Mouse (Mus musculus): Measurements from ENCODE around the gene Chid1. TPM values are rescaled to one million over a fixed set of nuclear protein-coding genes. Genes with fewer than 3 reads are reported as not detected.

Gene Chid1
- total RNA-seq, 1 experiment from 2014 or later, result 25.4 TPM

DNA sequence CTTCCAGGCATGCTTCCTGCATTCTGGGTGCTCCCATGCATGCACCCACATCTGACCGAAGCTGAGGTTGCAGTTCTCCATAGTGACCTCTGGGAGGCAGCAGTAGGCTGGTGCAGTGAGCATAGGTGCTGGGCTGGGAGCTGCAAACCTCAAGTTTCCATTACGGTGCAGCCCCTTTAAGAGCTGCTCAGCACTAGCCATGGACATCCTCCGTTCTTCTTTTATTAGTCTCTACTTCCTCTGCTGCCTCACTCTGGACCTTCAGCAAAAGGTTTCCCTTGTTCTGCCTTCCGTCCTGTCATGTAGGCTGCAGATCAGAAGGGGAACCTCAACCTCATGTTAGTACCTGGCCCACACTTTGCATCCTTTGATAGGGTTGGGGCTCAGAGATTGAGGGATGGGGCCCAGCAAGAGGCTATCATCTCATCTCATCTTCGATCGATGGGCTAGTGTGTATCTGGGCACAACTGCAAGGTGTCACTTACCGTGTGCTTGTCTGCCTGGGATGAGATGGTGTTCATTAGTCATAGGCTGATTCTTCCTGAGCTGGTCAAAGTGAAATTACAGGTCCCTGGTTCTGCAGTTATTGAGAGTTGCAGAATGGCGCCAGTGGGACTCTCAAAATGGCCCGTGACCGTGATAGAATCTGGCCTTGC, 58.7 kb downstream of the Chid1 start:
- ATAC-seq (replicated peaks; ENCODE audit: low read depth, poor library complexity, severe bottlenecking), result peak; percentile 67

DNA sequence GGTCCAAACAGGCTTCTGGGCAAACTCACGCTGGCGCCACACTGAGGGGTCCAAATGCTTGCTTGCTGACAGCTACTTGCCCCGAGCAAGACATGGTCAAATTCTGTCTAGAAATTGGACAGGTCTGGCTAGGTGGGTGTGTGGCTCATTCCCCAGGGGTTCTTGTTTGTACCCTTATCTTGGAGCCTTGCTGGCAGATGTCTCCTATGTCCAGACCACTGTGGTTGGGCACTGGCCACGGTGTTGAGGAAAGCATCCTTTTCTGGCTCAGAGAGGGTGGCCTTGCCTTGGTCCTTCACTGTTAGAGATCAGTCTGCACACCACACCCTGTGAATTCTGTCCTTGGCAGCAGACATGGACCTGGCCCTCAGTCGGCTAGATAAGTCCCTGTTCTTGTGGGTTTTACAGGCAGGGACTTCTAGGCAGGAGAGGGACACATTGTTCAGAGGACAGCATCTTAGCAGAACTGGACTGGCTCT, 61.3 kb downstream of the Chid1 start:
- ATAC-seq (replicated peaks; ENCODE audit: low read depth, poor library complexity, severe bottlenecking), result no peak

DNA sequence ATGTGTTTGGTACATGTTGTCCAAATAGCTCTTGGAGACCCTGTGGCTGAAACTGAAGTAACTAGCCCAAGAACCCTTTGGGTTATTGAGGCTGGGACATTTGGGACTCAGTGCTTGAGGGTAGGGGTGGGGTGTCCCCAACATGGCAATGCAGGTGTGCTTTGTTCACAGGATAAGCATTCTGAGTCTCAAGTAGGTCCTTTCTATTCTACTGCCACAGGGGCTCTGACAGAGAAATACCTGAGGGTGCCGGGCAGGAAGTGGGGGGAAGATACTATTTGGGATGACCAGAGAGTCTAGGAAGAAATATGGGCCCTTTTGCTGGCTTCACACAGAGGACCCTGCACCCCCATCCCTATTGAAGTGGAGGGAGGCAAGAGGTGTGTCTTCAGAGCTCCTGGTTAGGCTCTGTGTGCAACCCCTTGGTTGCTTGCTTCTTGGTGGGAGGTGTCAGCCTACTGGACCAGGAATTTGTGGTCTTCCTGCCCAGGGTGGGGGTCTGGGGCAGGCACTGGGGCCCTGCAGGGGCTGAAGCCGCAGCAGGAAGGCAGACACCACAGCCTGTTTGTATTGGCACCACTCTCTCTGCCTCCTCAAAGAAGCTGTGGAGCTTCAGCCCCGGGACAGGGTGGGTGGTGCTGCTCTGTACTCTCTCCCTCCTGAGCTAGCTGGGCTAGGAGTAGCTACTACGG, 61.9 kb downstream of the Chid1 start:
- ATAC-seq (replicated peaks; ENCODE audit: low read depth, poor library complexity, severe bottlenecking), result peak; percentile 13

DNA sequence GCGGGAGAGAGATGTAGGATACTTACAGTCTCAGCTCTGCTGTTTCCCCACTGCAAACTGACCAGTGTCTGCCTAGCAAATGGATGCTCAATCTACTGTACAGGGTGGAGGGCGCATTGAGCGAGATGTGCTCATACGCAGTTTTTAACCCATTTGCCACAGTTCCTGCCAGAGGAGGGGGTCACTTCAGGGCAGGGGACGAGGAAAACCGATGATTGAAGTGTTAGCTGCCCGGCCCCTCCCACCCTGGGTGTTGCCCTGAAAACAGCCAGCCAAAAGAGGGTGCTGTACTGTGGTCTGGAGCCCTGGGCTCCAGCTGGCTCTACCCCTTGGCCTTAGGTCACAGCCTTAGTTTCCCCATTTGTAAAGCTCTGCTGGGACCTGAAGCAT, 62.7 kb downstream of the Chid1 start:
- ATAC-seq (replicated peaks; ENCODE audit: low read depth, poor library complexity, severe bottlenecking), result 0 out of 2 replicates have a peak, but pooled peaks have one; percentile 4

DNA sequence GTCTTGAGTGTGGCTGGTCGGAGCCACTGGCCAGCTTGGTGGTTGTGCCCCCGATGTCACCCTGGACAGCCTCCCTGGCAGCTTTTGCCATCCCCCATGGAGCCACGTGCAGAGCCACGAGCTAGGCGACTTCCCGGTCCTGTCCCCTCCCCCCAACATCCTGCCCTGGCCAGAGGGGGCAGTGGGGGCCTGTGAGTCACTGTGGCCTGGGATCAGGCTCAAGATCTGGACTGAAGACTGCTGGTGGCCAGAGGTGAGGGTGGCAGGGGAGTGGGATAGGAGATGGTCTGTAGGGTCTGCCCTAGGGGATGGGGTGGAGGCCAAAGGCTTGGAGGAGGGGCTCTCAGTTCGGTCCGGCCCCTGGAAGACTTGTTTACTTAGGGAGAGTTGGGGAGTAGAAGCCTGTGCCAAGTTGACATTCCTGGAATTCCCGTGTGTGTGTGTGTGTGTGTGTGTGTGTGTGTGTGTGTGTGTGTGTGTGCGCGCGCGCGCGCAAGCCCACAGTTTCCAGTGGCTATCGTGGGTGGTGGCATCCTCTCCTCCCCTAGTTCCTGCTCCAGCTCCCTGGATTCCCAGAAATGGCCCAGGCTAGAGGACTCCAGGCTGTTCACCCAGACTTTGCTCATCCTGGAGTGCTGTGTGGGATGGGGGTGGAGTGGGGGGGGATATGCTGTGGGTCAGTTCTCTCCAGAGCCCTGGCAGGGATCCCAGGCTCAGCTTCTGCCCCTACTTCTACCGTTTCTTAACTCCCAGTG, 63.3 kb downstream of the Chid1 start:
- ATAC-seq (replicated peaks; ENCODE audit: low read depth, poor library complexity, severe bottlenecking), result peak; percentile 27

DNA sequence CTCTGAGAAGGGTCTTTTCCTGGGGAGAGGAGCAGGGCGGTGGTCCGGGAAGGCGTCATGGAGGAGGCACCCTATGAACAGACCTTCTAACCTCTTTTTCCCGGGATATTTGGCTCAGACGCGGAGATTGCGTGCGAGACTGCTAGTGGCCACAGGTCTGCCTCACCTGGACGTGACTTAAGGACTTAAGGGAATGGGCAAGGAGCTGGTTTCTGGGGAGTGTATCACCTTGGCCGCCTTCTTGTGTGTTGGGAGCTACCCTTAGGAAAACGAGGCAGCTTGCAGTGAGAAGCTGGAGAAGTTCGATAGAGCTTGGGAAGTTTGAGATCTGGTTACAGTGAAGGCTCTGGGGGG, 63.9 kb downstream of the Chid1 start:
- ATAC-seq (replicated peaks; ENCODE audit: low read depth, poor library complexity, severe bottlenecking), result no peak

DNA sequence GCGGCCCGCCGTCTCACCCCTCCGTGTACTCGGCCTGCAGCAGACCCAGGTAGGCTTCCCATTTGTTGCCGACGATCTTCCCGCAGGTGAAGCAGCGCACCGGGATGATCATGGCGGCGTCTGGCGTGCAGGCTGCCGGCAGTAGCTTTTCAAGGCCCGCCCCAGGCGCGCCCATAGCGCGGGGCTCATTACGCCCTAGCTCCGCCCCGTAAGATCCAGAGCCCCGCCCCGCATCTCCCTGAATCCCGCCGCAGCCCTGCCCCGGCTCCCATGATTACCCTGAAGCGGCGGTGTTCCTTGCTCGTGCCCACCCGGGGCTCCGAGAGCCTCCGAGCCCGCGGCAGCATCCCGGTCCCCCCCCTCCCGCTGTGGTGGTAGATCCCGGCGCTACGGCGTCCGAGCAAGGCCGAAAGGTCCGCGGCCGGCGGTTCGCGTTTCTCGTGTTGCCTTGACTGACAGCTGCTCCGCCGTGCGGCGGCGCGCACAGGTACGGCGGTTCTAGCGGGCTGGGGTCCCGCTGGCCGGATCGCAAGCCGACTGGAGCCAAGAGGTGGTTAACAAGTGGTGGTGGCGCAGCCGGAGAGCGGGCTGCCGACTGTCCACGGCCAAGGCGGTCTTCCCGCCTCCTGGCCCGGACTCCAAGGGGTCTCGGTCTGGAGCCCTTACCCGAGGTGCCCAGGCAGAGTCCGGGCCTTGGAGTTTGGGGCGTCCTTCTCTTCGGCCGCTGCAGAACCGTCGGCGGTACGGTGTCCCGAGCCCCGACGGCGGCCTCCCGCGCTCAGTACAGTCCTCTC, 64.4 kb downstream of the Chid1 start, which contains the start of the genes Polr2l and Tspan4:
Gene Polr2l, minus strand, starts transcription at position 122 of the 794 bp plus-strand sequence.
Gene Tspan4, plus strand, starts transcription at position 230 of the 794 bp plus-strand sequence.
- peak; percentile 47 for ATAC-seq (replicated peaks; ENCODE audit: low read depth, poor library complexity, severe bottlenecking)

DNA sequence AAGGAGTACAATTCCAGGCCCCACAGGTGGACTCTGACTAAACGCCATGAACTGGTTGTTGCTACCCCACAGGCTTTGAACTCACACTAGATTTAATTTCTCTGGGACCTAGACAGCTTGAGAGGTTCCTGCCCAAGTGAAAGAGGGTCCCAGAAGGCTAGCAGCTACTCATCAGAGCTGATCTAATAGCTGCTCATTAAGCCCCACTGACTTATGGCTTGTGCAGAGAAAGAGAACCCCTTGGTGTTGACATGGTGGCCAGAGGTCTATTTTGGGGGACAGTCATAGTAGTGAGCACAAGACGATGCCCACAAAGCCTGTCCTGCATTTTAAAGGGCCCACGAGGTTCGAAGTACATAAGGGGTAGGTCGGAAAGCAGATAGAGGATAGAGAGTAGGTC, 65.5 kb downstream of the Chid1 start:
- no peak for ATAC-seq (replicated peaks; ENCODE audit: low read depth, poor library complexity, severe bottlenecking)

DNA sequence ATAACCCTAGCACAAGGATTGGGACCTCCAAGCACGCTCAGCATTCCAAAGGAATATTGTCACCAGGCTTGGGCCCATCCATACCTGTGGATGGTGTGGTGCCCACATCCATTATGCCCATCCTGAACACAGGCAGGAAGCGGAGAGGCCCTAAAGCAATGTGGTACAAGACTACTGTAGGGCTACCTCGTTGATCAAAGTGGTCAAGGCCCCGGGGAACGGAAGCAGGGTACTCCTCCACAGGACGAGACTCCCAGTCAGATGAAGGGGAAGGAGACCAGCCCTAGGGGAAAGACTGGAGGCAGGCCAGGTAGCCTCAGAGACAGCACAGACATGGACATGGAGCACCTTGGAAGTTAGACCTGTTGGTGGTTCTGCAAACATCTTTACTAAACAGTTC, 66.9 kb downstream of the Chid1 start:
- ATAC-seq (replicated peaks; ENCODE audit: low read depth, poor library complexity, severe bottlenecking), result no peak

DNA sequence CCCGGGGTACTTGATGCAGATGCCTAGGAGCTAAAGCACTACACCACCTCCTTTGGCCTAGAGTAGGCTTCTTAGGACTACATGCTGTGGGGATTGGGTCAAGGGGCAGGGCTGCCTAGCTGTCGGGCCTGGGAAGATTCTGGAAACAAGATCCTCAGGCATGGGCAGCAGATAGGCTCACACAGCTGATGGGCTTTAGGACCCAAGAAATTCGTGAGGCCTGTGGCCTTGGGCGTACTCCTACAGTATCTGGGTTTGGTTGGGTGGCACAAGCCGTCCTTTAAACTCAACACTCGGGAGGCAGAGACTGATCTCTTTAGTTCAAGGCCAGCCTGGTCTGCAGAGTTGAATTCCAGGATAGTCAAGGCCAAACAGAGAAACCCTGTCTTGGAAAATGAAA, 67.4 kb downstream of the Chid1 start:
- ATAC-seq (replicated peaks; ENCODE audit: low read depth, poor library complexity, severe bottlenecking), result no peak

DNA sequence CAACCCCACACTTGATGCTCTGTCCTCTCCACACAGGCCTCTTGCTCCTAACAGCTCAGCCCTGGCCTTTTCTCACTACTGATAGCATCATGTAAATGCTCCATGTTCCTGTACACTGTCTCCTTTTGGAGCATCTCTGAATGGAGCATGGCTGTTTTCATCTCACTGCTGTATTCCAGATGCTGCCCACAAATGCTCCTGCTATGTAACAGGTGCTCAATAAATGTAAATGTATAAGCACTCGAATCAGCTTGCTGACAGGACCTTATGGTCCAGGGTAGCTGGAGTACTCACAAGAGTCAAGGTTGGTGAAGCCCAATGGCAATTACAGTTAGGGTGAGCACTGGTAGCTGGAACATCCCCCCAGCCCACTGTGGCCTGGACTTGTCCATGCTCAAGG, 68.4 kb downstream of the Chid1 start:
- ATAC-seq (replicated peaks; ENCODE audit: low read depth, poor library complexity, severe bottlenecking), result no peak

DNA sequence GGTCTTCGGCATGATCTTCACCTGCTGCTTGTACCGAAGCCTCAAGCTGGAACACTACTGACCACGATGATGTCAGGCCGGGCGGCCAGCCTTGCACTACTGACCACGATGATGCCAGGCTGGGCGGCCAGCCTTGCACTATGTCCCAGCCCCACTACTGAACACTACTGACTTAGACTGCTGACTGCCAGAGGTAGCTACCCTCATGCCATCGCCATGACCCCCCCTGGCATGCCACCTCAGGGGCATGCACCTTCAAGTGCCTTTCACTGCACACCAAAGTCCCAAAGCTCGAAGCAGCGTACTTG, 69.1 kb downstream of the Chid1 start:
- no peak for ATAC-seq (replicated peaks; ENCODE audit: low read depth, poor library complexity, severe bottlenecking)

DNA sequence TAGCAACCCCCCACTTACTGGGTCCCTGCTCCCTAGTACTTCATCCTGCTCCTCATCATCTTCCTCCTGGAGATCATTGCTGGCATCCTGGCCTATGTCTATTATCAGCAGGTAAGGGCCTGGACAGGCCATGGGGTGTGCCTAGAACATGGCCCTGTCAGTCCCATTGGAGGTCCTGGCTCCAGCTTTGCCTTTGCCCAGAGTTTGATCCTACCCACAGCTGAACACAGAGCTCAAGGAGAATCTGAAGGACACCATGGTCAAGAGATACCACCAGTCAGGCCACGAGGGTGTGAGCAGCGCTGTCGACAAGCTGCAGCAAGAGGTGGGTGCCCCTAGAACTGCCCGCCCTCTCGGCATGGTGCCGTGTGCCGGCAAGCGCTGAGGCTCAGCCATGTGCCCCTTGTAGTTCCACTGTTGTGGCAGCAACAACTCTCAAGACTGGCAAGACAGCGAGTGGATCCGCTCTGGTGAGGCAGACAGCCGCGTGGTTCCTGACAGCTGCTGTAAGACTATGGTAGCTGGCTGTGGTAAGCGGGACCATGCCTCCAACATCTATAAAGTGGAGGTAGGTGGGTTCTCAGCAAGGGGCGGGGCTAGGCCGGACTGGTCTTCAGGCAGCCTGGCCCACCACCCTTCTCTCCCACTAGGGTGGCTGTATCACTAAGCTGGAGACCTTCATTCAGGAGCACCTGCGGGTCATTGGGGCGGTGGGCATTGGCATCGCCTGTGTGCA, 69.6 kb downstream of the Chid1 start:
- no peak for ATAC-seq (replicated peaks; ENCODE audit: low read depth, poor library complexity, severe bottlenecking)

DNA sequence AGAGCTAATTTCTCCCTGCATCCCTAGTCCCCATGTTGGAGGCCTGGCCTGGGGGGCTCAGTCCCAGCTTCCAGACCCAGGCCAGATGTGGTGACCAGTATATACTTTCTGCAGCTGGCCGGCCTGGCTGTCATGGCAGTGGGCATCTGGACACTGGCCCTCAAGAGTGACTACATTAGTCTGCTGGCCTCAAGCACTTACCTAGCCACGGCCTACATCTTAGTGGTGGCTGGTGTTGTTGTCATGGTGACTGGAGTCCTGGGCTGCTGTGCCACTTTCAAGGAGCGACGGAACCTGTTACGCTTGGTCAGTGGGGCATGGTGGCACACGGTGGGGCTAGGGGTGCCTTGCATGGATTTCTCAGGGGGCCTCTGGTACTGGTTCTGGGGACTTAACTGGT, 70.3 kb downstream of the Chid1 start:
- no peak for ATAC-seq (replicated peaks; ENCODE audit: low read depth, poor library complexity, severe bottlenecking)

DNA sequence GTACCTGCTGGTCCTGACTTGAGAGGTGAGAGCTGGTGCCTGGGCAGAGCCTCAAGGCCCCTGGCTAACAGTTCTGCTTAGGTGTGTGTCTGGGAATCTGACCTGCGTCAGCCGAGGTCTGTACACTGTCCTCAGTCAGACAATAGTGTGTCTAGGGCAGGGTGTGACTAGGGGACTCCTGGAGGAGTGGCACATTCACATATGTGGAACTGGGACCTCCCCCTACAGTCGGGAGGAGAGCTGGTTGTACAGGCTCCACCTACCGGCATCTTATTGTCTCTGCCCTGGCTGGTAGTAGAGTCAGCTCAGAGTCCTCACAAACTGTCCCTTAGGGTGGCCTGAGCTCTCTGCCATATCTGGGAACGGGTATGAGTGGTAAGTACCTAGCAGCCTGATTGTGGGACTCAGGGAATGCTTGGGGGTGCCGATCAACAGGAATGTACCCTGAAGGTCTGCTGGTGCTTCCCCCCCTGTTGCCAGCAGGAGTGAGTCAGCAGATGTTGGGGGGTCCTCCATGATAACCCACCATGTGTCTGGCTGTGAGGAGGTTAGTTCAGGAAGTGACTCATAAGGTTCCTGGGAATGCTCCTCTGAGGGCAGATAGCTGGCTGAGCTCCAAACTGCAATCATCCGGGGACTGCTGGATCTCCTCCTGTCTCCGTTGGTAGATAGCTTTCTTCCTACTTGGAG, 71.0 kb downstream of the Chid1 start:
- peak; percentile 66 for ATAC-seq (replicated peaks; ENCODE audit: low read depth, poor library complexity, severe bottlenecking)

DNA sequence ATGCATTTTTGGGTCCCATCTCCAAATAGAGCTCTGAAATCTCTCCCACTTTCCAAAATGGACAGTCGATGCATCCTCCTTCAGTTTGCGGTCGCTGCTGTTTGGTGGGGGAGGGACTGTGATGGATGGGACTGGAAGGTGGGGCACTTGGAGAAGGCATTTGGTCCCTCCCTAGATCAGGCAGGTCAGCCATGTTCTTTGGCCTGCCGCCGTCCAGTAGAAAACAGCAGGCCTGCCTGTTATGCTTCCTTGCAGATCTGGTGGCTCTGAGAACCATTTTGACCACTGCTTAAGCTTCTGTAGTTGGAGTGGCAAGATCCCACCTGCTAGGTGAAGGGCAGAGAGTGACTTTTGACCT, 71.5 kb downstream of the Chid1 start:
- ATAC-seq (replicated peaks; ENCODE audit: low read depth, poor library complexity, severe bottlenecking), result no peak

DNA sequence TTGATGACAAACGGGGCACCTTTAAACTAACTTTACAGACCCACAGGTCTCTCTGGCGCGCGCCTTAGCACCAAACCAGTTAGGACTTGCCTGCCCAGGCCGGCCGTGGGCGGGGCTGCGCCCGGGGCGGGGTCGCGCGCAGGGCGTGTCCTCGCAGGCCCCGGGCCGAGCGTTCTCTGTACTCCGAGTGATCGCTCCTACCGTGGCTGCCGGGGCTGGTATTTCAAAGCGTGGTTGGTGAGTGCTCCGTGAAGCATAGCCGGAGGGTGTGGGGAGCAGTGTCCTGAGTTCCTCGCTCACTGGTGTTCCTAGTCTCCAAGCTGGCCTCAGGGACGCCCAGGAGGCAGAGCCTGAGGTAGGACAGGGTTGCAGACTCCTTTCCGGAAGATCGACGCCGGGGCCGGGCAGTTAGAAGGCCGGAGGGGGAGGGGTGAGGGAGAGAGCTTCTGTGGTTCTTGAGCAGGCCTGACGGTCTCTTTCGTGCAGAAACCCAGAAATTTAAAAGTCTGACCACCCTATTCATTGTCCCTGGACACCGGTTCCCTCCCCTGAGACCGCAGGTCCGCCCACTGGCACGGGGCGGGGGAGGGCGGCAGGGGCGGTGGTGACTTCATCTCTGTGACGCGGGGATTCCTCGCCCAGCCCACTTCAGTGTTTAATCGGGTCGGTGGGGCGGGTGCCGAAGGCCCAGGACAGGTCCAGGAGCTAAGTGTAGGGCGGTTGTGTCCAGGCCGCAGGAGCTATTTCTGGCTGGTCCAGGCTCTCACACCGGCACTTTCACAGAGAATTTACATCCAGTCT, 72.2 kb downstream of the Chid1 start, which contains the start of gene Cd151:
Gene Cd151, plus strand, starts transcription at position 163 of the 801 bp plus-strand sequence.
- peak; percentile 43 for ATAC-seq (replicated peaks; ENCODE audit: low read depth, poor library complexity, severe bottlenecking)

DNA sequence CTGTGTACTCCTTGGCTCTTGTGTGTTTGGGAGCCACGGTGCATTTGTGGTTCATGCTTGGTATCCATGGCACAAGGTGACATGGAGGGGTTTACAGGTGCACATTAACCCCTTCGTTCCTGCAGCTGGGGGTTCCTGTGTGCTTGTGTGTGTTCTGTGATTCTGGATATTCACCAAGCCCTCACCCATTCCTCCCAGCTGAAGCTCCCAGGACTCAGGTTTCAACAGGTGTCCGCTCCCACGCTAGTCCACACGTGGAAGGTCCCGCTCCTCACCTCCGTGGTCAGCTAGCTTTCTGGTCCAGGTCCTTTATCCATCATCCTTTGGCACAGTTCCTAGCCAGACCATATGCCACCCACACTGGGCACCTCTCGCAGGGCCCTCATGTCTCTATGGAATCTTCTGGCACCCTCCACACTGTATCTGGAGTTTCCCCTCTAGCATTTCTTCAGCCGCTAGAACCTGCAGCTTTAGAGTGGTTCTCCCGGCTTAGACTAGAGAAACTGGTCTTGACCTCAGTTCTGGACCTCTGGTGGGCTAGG, 73.0 kb downstream of the Chid1 start:
- ATAC-seq (replicated peaks; ENCODE audit: low read depth, poor library complexity, severe bottlenecking), result no peak

All from common myeloid progenitor, adult 5-6 weeks (primary cell).